ENCODE assay signal across 17 mouse cellular contexts in genomic region chr1:90247756-90248541, GRCm38 (mm10). TPM values are rescaled to one million over a fixed set of nuclear protein-coding genes. Genes with fewer than 3 reads are reported as not detected.
DNase-seq lines count a peak whose midpoint lies in the region; ATAC-seq and TF ChIP-seq lines count a peak whose summit lies in the region.
"Had no signal": no experiment of that assay in that cellular context is flagged by ENCODE, and none has a peak within 500 bp of the region (broad histone marks: within the 10 kb centered on the region; RNA-seq: fewer than 3 reads in every experiment).

No protein-coding gene starts in this region.

- peak; percentile 71 for ATAC-seq in heart, embryonic 12.5 days (ENCODE audit: insufficient number of reproducible peaks, low FRiP score)
- peak; percentile 76; the same call in 1 of the 2 replicates for ATAC-seq in stomach, embryonic 14.5 days (ENCODE audit: insufficient number of reproducible peaks, insufficient read depth, low FRiP score, low read depth)
- ATAC-seq in stomach, postnatal 0 days (ENCODE audit: low FRiP score, low TSS enrichment) = no peak
- ATAC-seq in stomach, embryonic 15.5 days (ENCODE audit: insufficient read depth, low FRiP score, low read depth) = peak; percentile 82; the same call in 1 of the 2 replicates

- intact Hi-C loops in heart, postnatal 14 days (cut with DNase I) = loop anchor here (5.0 kb wide), 1 partner anchor 186 kb away; no protein-coding TSS in a partner anchor
- intact Hi-C loops in heart, postnatal 36 days (cut with DNase I) = loop anchor here (1.0 kb wide), 1 partner anchor 188 kb away; no protein-coding TSS in a partner anchor

- H3K27ac ChIP-seq in heart, embryonic 12.5 days (ENCODE audit: poor library complexity, severe bottlenecking) = peak overlapping the region; percentile 57
- no peak overlapping the region for H3K27ac ChIP-seq in stomach, embryonic 14.5 days (ENCODE audit: low read length)
- no peak overlapping the region for H3K27ac ChIP-seq in stomach, postnatal 0 days (replicated peaks)
- H3K27ac ChIP-seq in stomach, embryonic 15.5 days = no peak overlapping the region
- H3K27ac ChIP-seq: embryonic facial prominence, embryonic 15.5 days; hindbrain, embryonic 12.5 days had no signal

- no peaks in the 10 kb centered on the region for H3K9me3 ChIP-seq in heart, embryonic 12.5 days (replicated peaks)
- no peaks in the 10 kb centered on the region for H3K9me3 ChIP-seq in stomach, embryonic 14.5 days (ENCODE audit: control insufficient read depth, low read depth, low read length)
- no peaks in the 10 kb centered on the region for H3K9me3 ChIP-seq in stomach, postnatal 0 days (ENCODE audit: control insufficient read depth, low read length)
- no peaks in the 10 kb centered on the region for H3K9me3 ChIP-seq in stomach, embryonic 15.5 days
- H3K9me3 ChIP-seq: embryonic facial prominence, embryonic 15.5 days; hindbrain, embryonic 12.5 days had no signal

- H3K36me3 ChIP-seq in heart, embryonic 12.5 days = no peaks in the 10 kb centered on the region
- H3K36me3 ChIP-seq in stomach, embryonic 14.5 days (ENCODE audit: control insufficient read depth, insufficient read depth, low read length) = no peaks in the 10 kb centered on the region
- no peaks in the 10 kb centered on the region for H3K36me3 ChIP-seq in stomach, postnatal 0 days (ENCODE audit: control insufficient read depth, insufficient read depth, low read length)
- no peaks in the 10 kb centered on the region for H3K36me3 ChIP-seq in stomach, embryonic 15.5 days
- H3K36me3 ChIP-seq: embryonic facial prominence, embryonic 15.5 days; hindbrain, embryonic 12.5 days had no signal

- TF ChIP-seq CTCF in stomach, postnatal 0 days (IDR thresholded peaks at IDR 0.05; ENCODE audit: low read depth) = no peak

- no peak for DNase-seq in heart, postnatal 14 days
- no peak for DNase-seq in stomach, postnatal 0 days (ENCODE audit: low spot score)
- DNase-seq in liver = peak; percentile 76
- DNase-seq in thymus, adult 18-20 months = no peak
- no peak for DNase-seq in heart, postnatal 36 days
- DNase-seq: adrenal gland, postnatal 25 days; cerebellum, adult 11-12 months; heart, adult 11 months; kidney, adult 2 months; kidney, postnatal 4 days; lung, postnatal 4 days had no signal

- peaks cover 38% of the 10 kb centered on the region for H3K4me1 ChIP-seq in heart, embryonic 12.5 days (replicated peaks)
- 0 out of 2 replicates have a peak, but pooled peaks cover 4% of the 10 kb centered on the region for H3K4me1 ChIP-seq in stomach, embryonic 14.5 days (ENCODE audit: control insufficient read depth, insufficient read depth, low read length)
- H3K4me1 ChIP-seq in stomach, postnatal 0 days (replicated peaks; ENCODE audit: control insufficient read depth, insufficient read depth) = no peaks in the 10 kb centered on the region
- no peaks in the 10 kb centered on the region for H3K4me1 ChIP-seq in stomach, embryonic 15.5 days

- no peak overlapping the region for H3K9ac ChIP-seq in heart, embryonic 12.5 days
- H3K9ac ChIP-seq in stomach, embryonic 14.5 days (replicated peaks; ENCODE audit: low read depth, low read length) = no peak overlapping the region
- no peak overlapping the region for H3K9ac ChIP-seq in stomach, postnatal 0 days (ENCODE audit: low read length)
- no peak overlapping the region for H3K9ac ChIP-seq in stomach, embryonic 15.5 days
- H3K9ac ChIP-seq: embryonic facial prominence, embryonic 15.5 days; hindbrain, embryonic 12.5 days had no signal

- WGBS in heart, embryonic 12.5 days = 80% methylated on average over 8 of the region's 8 CpGs
- WGBS in stomach, embryonic 14.5 days = 91% methylated on average over 8 of the region's 8 CpGs
- WGBS in stomach, postnatal 0 days = 91% methylated on average over 8 of the region's 8 CpGs
- WGBS in stomach, embryonic 15.5 days = 91% methylated on average over 8 of the region's 8 CpGs

- H3K4me2 ChIP-seq in heart, embryonic 12.5 days = no peak overlapping the region
- no peak overlapping the region for H3K4me2 ChIP-seq in stomach, embryonic 14.5 days (replicated peaks; ENCODE audit: low read depth, low read length)
- H3K4me2 ChIP-seq in stomach, postnatal 0 days (replicated peaks; ENCODE audit: low read depth) = no peak overlapping the region
- no peak overlapping the region for H3K4me2 ChIP-seq in stomach, embryonic 15.5 days
- H3K4me2 ChIP-seq: embryonic facial prominence, embryonic 15.5 days; hindbrain, embryonic 12.5 days had no signal

- H3K27me3 ChIP-seq in heart, embryonic 12.5 days (replicated peaks) = no peaks in the 10 kb centered on the region
- no peaks in the 10 kb centered on the region for H3K27me3 ChIP-seq in stomach, embryonic 14.5 days (ENCODE audit: control insufficient read depth, insufficient read depth, low read length)
- no peaks in the 10 kb centered on the region for H3K27me3 ChIP-seq in stomach, postnatal 0 days (ENCODE audit: control insufficient read depth, insufficient read depth, low read length)
- H3K27me3 ChIP-seq in stomach, embryonic 15.5 days (replicated peaks) = no peaks in the 10 kb centered on the region
- H3K27me3 ChIP-seq: embryonic facial prominence, embryonic 15.5 days; hindbrain, embryonic 12.5 days had no signal

- H3K4me3 ChIP-seq in heart, embryonic 12.5 days = no peak overlapping the region
- no peak overlapping the region for H3K4me3 ChIP-seq in stomach, embryonic 14.5 days (ENCODE audit: low read depth, low read length)
- H3K4me3 ChIP-seq in stomach, postnatal 0 days (ENCODE audit: low read depth, low read length) = no peak overlapping the region
- H3K4me3 ChIP-seq in stomach, embryonic 15.5 days (replicated peaks) = no peak overlapping the region
- H3K4me3 ChIP-seq: embryonic facial prominence, embryonic 15.5 days; hindbrain, embryonic 12.5 days had no signal

- no peak for TF ChIP-seq EP300 in stomach, postnatal 0 days (optimal IDR thresholded peaks at IDR 0.05)

RNA-seq across cellular contexts. Expression of gene Ackr3, which starts 44.2 kb away (rescaled TPM):
- 49.4 and 52.2 TPM in 2 replicates for polyA plus RNA-seq in heart, embryonic 12.5 days (2016; fragmentation: Nextera tagmentation; extraction: Ambion mirVana)
- 10 to 100 TPM; 53.0 to 62.6 TPM for total RNA-seq in heart, postnatal 14 days (2021)
- 34.3 and 37.0 TPM in 2 replicates for polyA plus RNA-seq in stomach, embryonic 14.5 days (2014; fragmentation: Nextera tagmentation; extraction: Ambion mirVana)
- 14.6 and 15.6 TPM in 2 replicates for polyA plus RNA-seq in stomach, postnatal 0 days (2015; fragmentation: Nextera tagmentation; extraction: Ambion mirVana)
- 18.2 and 22.6 TPM in 2 replicates for polyA plus RNA-seq in stomach, embryonic 15.5 days (2015; fragmentation: Nextera tagmentation; extraction: Ambion mirVana)
- total RNA-seq in heart, postnatal 36 days (2021) = 10 to 100 TPM; 56.4 to 92.5 TPM
- total RNA-seq: MEL had no signal
